Mouse (Mus musculus) bone marrow macrophage, adult 2 months (primary cell): ENCODE measurements at regions not wholly inside any gene's neighbourhood (a gene's known extent, or its start where the extent isn't known, plus 50 kb on each side); places are given as distances from the start of the nearest gene placed in this dataset.

ENCODE experiments used
- CTCF ChIP-seq: IDR thresholded peaks from 2 replicates; pipeline ENCODE4 v1.5.1; 2012; ENCODE audit warnings: low read depth, mild to moderate bottlenecking, low read length, moderate library complexity
- POLR2A ChIP-seq: IDR thresholded peaks from 2 replicates; pipeline ENCODE4 v1.6.1; 2012; ENCODE audit warnings: mild to moderate bottlenecking, low read depth, low read length, borderline replicate concordance

DNA sequence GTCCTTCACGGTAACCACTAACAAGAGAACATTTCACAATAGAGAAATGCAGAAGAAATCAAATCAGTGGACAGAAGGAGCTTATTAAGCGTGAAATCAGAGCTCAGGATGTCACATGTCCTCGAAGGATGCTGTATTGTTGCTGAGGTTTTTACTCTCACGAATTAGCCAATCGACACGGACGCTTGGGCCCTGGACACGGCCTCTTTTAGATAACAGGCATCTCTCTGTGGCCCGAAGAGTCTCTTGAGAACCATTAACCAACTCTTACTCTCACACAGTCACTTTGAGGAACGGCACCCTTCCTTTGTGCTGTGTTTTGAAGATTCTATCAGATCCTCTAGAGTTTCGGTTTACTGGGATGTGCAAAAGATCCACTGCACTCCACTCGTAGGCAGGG, 128.2 kb downstream of the Tsen15 start:
- TF ChIP-seq POLR2A (no peak), CTCF (no peak)
